Mouse (Mus musculus) hindbrain, postnatal 0 days (tissue): ENCODE measurements around the gene Kcnip4. TPM values are rescaled to one million over a fixed set of nuclear protein-coding genes. Genes with fewer than 3 reads are reported as not detected.

Experiments used
- ATAC-seq: fragments of 200-750 bp; cut with Nextera tagmentation; 2 replicates; pipeline ENCODE4 v1.8.0; 2017; ENCODE audit warnings: mild to moderate bottlenecking, moderate TSS enrichment, moderate library complexity
- DNase-seq: peaks from one replicate; pipeline ENCODE4 v3.0.0-alpha.2; 2015; ENCODE audit warnings: low spot score
- H3K27ac ChIP-seq: fragments of 300-500 bp; sonication (generic); 2 replicates; pipeline ENCODE4 v1.5.1; 2014; ENCODE audit warnings: mild to moderate bottlenecking
- H3K27me3 ChIP-seq: fragments of 300-500 bp; sonication (generic); 2 replicates; pipeline ENCODE4 v1.6.1; 2014; ENCODE audit warnings: low read length, mixed read lengths; ENCODE audit not compliant: insufficient read depth
- H3K36me3 ChIP-seq: fragments of 300-500 bp; sonication (generic); 2 replicates; pipeline ENCODE4 v1.6.1; 2014; ENCODE audit warnings: low read length, mixed read lengths; ENCODE audit not compliant: insufficient read depth
- H3K4me1 ChIP-seq: fragments of 300-500 bp; sonication (generic); 2 replicates; pipeline ENCODE4 v1.6.1; 2014; ENCODE audit warnings: antibody characterized with exemption, low read length, mixed read lengths; ENCODE audit not compliant: insufficient read depth
- H3K4me2 ChIP-seq: fragments of 300-500 bp; sonication (generic); 2 replicates; pipeline ENCODE4 v1.6.1; 2014; ENCODE audit warnings: low read depth, mild to moderate bottlenecking, low read length, moderate library complexity, mixed read lengths
- H3K4me3 ChIP-seq: fragments of 300-500 bp; sonication (generic); 2 replicates; pipeline ENCODE4 v1.5.1; 2014; ENCODE audit warnings: low read length
- H3K9ac ChIP-seq: fragments of 300-500 bp; sonication (generic); replicated peaks from 2 replicates; pipeline ENCODE4 v1.6.1; 2014; ENCODE audit warnings: mild to moderate bottlenecking, low read length, moderate library complexity, mixed read lengths
- H3K9me3 ChIP-seq: fragments of 300-500 bp; sonication (generic); 2 replicates; pipeline ENCODE4 v1.6.1; 2016; ENCODE audit warnings: low read length, mixed read lengths
- CTCF ChIP-seq: IDR thresholded peaks from 2 replicates; pipeline ENCODE4 v1.5.1; 2016; ENCODE audit warnings: antibody characterized with exemption, control low read depth, low read depth
- WGBS: fragments of 180-500 bp; shearing (Covaris S2); extraction: QIAGEN DNeasy Blood & Tissue Kit; methylation state at CpG from one replicate; pipeline ENCODE4 v1.1.7; 2014; 5-methylcytosine and 5-hydroxymethylcytosine counted together
- polyA plus RNA-seq: library from polyadenylated mRNA; unstranded; fragments of >200 nt; fragmentation: Nextera tagmentation; extraction: Ambion mirVana; gene quantifications from 2 replicates; pipeline ENCODE4 v1.2.1, GENCODE M21; 2015
- total RNA-seq: library from RNA; depleted of rRNA; stranded (reverse); fragments of >200 nt; gene quantifications from 2 replicates; pipeline ENCODE4 v1.2.3, GENCODE M21; 2014

Gene Kcnip4
- total and polyA plus RNA-seq, 2 experiments from 2014 or later, result 12.3 to 24.4 TPM

DNA sequence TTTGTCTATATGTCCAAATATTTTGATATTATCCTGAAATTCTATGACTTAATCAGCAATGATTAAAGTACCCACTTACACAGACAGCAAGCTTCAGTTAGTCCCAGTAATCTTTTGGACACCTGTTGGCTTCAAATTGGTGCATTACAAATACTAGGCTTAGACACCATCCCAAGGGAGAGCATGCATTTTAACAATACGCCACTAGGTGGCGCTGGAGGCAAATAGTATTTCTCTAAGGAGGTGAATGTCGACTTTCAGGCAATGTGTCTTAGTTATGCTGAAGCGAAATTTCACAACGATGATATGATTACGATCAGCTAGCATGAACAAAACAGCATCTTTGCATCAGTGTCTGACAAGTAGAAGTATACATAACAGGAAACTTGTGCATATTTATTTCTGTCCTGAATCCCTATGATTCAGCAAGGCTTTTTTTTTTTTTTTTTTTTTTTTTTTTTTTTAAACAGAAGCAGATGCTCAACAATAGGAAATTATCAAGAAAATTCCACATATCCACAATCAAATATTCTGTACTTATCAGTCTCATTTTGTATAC is 434.5 kb downstream of the Kcnip4 start:
- peak; percentile 97 for TF ChIP-seq CTCF
- no peak overlapping the region for H3K9ac ChIP-seq
- no peak overlapping the region for H3K4me3 ChIP-seq
- ATAC-seq (peak; percentile 87), DNase-seq (peak; percentile 95)
- H3K4me1 ChIP-seq, result no peaks in the 10 kb centered on the region
- H3K27ac ChIP-seq, result no peak overlapping the region
- H3K4me2 ChIP-seq, result peak overlapping the region; percentile 40
- no peaks in the 10 kb centered on the region for H3K27me3 ChIP-seq
- H3K9me3 ChIP-seq, result no peaks in the 10 kb centered on the region
- no peaks in the 10 kb centered on the region for H3K36me3 ChIP-seq
- 6% methylated on average over 6 of the region's 6 CpGs for WGBS

DNA sequence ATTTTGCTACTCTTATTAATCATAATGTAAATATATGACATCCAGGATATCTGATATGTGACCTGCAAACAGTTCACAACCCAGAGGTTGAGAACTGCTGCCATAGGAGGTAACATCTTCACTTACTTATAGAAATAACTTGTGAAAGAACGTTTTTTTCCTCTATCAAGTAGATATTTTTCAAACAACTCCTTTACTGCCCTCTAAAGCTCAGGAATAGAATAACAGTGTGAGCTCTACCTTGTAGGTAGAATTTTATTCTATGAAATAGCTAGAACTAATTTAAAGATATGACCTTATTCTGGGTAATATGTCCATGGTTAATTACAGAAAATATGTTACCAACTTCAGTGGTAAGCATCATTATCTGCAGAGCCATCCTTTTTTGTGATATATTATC is 459.1 kb downstream of the Kcnip4 start:
- DNase-seq (peak; percentile 56), ATAC-seq (no peak)
- Histone ChIP-seq H3K27ac (no peak overlapping the region), H3K4me1 (no peaks in the 10 kb centered on the region), H3K9ac (no peak overlapping the region), H3K27me3 (no peaks in the 10 kb centered on the region), H3K4me2 (no peak overlapping the region), H3K4me3 (no peak overlapping the region), H3K36me3 (no peaks in the 10 kb centered on the region), H3K9me3 (no peaks in the 10 kb centered on the region)
- 14% methylated on average over 1 of the region's 1 CpGs for WGBS
- peak; percentile 54 for TF ChIP-seq CTCF

DNA sequence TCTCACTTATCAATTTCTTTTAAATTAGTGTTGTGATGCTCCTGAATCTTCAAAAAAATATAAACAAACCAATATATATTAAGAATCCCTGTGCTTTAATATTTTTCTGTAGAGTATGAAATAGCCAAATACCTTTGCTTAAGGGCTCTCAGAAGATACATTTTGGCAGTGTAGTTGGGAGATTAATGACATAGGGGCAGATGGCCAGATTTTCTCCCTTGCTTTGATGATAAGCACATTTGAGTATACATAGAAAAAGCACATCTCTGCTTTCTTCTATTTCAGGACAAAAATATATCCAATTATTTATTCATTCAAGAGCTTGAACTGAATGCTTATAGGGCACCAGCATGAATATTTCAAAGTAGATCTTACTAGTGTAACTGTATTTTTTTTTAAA is 465.8 kb downstream of the Kcnip4 start:
- no peak overlapping the region for H3K4me2 ChIP-seq
- H3K9ac ChIP-seq, result no peak overlapping the region
- no peak for DNase-seq
- TF ChIP-seq CTCF, result no peak
- H3K27me3 ChIP-seq, result no peaks in the 10 kb centered on the region
- no peak for ATAC-seq
- H3K9me3 ChIP-seq, result no peaks in the 10 kb centered on the region
- no peaks in the 10 kb centered on the region for H3K36me3 ChIP-seq
- H3K4me3 ChIP-seq, result no peak overlapping the region
- H3K27ac ChIP-seq, result no peak overlapping the region
- H3K4me1 ChIP-seq, result no peaks in the 10 kb centered on the region

DNA sequence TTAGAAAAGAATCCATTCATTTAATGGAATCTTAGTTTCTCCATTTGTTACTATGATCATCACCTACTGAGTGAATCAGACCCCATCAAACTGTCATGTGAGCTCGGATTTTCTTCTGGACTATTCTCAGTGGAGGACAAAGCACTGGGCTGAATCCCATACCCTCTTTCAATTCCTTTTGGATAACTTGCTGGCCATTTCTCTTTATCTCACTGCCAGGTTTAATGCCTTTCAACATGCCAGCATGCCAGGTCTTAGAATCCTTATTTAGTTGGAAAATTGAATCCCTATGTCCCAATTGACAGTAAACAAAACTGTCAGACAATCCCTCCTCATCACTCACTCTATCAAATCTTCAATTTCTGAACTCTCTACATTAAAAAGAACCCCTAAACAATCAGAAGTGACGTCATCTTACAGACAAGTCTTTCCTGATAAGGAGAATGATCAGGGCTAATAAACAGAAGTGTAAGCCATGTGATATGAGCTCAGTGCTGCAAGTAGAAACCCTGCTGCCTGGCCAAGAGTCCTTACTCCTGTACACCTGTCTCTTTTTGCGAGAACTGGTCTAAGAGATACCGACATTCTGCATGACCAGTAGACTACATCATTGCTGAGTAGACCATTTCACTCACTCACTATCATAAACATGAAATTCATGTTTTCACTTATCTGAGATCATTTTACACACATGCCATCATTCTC is 466.9 kb downstream of the Kcnip4 start:
- Histone ChIP-seq H3K27me3 (no peaks in the 10 kb centered on the region), H3K4me3 (no peak overlapping the region), H3K4me2 (no peak overlapping the region), H3K9ac (no peak overlapping the region), H3K4me1 (no peaks in the 10 kb centered on the region), H3K27ac (no peak overlapping the region), H3K9me3 (no peaks in the 10 kb centered on the region), H3K36me3 (no peaks in the 10 kb centered on the region)
- no peak for ATAC-seq
- DNase-seq, result no peak
- no peak for TF ChIP-seq CTCF
- 83% methylated on average over 4 of the region's 4 CpGs for WGBS

DNA sequence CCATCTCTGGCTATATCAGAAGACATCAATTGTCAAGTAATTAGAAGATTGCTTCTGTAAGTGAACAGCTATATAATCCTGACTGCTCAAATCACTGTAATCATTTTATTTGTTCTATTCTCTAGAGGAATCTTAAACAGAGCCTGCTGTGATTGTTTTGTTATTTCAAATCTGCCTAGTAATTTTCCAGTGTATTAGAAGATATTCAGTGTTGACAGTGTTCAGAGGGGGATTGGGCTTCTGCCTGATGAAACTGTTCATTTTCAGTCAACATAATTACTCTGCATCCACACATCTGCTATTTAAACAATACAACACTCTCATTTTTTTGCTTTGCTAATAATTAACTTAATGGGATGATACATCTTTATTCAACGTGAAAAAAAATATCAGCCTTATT is 476.7 kb downstream of the Kcnip4 start:
- Histone ChIP-seq H3K4me1 (no peaks in the 10 kb centered on the region), H3K9ac (no peak overlapping the region), H3K27me3 (no peaks in the 10 kb centered on the region), H3K27ac (no peak overlapping the region), H3K4me3 (no peak overlapping the region), H3K36me3 (no peaks in the 10 kb centered on the region), H3K4me2 (no peak overlapping the region), H3K9me3 (no peaks in the 10 kb centered on the region)
- no peak for TF ChIP-seq CTCF
- no peak for DNase-seq
- ATAC-seq, result no peak
- WGBS, result 62% methylated on average over 1 of the region's 1 CpGs

DNA sequence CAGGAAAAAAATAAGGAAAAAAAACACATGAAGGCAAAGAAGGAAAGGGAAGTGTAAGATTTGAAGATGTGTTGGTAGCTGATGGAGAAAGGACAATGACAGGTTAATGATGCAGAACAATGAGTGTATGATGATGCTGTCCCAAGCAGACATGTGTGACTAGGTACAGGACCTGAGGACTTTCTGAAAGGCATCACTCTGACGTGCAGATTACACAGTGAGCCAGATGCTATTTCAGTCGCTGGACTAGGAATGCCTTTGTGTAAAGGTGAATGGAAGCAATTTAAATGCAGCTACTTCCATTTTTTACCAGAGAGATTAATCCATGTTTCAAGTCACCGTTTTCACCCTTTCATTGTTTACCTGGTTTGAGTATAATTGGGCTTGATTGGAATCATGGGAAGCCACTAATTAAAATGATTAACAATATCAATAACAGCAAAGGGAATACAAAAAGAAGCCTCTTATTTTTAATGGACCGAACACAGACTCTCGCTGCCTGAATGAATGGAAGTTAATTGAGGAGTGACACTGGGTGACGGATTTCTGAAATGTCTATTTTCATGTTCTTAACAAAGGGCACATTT is 483.4 kb downstream of the Kcnip4 start:
- no peaks in the 10 kb centered on the region for H3K9me3 ChIP-seq
- H3K4me1 ChIP-seq, result no peaks in the 10 kb centered on the region
- no peak overlapping the region for H3K4me2 ChIP-seq
- no peak overlapping the region for H3K27ac ChIP-seq
- H3K4me3 ChIP-seq, result no peak overlapping the region
- H3K27me3 ChIP-seq, result no peaks in the 10 kb centered on the region
- TF ChIP-seq CTCF, result no peak
- DNase-seq (no peak), ATAC-seq (no peak)
- H3K9ac ChIP-seq, result no peak overlapping the region
- WGBS, result 39% methylated on average over 6 of the region's 6 CpGs
- no peaks in the 10 kb centered on the region for H3K36me3 ChIP-seq

DNA sequence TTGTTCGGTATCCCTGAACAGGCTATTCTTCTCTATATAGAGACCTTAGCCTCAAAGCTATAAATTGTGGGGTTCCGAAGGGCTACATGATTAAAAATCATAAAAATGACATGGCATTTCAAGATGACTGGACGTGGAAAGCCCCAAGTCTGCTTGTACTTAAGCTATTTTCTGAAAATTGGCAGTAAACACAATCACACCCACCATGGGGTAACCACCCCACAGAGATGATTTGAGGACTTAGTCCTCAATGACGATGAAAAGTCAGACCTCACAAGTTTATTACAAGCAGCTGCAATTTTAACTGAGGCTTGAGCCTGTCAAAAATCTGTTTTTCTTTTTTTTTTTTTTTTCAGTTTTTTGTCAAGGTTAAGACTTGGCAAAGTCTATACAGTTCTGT is 527.3 kb downstream of the Kcnip4 start:
- H3K9ac ChIP-seq, result no peak overlapping the region
- no peak overlapping the region for H3K4me3 ChIP-seq
- no peaks in the 10 kb centered on the region for H3K36me3 ChIP-seq
- ATAC-seq, result no peak
- H3K9me3 ChIP-seq, result no peaks in the 10 kb centered on the region
- 53% methylated on average over 4 of the region's 4 CpGs for WGBS
- no peak for DNase-seq
- no peak overlapping the region for H3K4me2 ChIP-seq
- no peaks in the 10 kb centered on the region for H3K27me3 ChIP-seq
- H3K27ac ChIP-seq, result no peak overlapping the region
- H3K4me1 ChIP-seq, result no peaks in the 10 kb centered on the region
- no peak for TF ChIP-seq CTCF
